Mouse (Mus musculus) skeletal muscle tissue, postnatal 0 days (tissue): ENCODE measurements around the gene Paics. TPM values are rescaled to one million over a fixed set of nuclear protein-coding genes. Genes with fewer than 3 reads are reported as not detected.

Source experiments
- polyA plus RNA-seq: library from polyadenylated mRNA; unstranded; fragments of >200 nt; fragmentation: Nextera tagmentation; extraction: Ambion mirVana; gene quantifications from 2 replicates; pipeline ENCODE4 v1.2.1, GENCODE M21; 2015

The Paics gene
- 135 and 140 TPM in 2 replicates for polyA plus RNA-seq

DNA sequence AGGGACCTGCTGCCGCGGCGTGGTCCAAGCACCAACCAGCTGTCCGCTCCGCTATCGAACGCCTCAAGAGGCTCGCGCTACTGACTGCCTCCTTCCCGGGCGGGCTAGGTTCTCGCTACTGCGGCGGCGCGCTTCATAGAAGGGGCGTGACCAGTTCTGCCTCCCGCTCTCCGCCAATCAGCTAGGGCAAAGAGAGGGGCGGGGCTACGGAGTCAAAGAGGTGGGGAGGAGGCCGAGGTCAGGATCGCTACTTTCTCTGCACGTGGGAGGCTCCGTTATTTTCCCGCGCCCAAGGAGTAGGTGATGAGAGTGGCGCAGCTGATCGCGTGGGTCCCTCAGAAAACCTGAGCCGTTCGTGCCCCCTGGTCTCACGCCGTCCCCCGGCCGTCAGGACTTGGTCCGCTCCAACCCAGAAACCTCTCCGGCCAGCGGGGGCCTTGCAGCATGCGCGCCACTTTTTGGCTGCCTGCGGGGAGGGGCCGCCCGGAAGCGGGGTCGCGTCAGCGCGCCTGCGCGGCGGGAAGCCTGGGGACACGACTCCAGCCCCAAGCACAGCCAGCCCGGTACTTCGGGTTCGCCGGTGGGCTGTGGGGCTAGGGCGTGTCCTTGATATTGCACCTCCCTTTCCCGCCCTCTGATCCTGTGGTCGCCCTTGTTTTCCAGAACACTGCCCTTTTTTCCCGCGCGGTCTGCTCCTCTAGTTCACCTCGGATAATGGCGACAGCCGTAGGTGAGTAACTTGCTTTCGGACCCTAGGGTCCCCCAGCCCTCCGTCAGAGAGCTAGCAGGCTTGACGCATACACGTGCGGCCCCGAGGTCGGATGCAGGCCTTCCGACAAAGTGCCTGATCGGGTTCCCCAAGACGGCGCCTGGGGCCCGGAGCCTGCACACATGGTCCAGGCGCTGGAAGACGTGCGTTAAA is at the start of gene Paics, which contains the start of gene Ppat:
Gene Paics, plus strand, starts transcription at position 202 of the 922 bp plus-strand sequence.
Gene Ppat, minus strand, starts transcription at position 473 of the 922 bp plus-strand sequence.

DNA sequence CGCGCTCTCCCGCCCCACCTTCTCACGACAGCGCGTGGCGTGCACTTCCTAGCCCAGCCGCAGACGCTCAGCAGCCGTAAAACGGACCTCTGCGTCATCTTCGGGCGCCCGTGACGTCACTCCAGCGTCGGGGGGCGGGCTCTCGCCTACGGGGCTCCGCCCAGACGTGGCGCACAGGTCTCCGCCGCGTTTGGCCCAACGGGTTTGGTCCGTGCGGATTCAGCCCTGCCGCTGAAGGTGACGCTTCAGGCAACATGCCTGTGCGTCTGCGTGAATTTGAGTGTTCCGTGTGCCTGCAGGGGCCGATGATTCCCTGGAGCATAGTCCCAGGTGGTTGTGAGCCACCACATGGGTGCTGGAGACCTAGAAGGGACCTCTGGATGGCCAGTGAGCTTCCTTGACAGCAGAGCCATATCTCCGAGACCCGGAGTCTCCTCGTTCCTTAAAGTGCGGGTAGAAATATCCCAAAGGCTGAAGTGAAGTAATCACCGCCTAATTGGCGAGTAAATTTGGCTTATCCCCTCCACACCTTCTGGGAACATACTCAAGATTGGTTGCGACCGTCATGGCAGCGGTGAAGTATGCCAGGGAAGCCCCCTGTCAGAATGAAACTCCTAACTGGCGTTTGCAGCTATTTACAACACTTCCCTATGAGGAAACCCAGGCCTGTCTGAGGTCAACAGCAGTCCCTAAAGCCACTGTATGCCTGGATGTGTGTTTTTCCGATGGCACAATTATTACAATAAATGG is 45.5 kb upstream of the Paics start, which contains the start of gene Aasdh:
Gene Aasdh, minus strand, starts transcription at position 110 of the 750 bp plus-strand sequence.

DNA sequence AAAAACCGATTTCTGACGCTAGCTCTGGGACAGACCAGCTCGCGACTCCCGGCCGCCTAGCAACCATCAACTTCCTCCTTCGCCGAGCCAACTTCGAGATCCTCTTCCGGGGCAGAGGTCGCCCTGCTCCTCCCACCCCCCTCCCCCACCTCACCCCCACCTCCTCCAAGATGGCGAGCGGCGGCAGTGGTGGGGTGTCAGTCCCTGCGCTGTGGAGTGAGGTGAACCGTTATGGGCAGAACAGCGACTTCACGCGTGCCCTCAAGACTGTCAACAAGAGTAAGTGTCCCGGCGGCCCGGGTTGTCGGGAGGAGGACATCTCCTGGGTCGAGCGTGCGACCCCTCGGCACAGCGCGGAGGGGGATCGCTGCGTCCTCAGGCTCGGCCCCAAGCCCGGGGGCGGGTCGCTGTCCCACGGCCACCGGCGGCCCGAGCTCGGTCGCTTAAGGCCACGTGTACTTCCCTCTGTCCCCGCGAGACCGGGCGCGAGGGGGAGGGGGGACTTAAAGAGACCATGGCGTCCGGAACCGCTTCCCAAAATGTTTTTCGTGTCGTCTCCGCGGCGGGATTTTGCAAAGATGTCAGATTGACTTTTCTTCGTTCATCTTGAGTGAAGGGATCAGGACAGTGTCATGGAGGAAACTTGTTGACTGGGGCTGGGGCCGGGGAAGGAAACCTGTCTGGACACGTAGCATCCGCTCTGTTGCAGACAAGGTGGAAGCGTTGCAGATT is 23.6 kb downstream of the Paics start, which contains the start of gene Srp72:
Gene Srp72, plus strand, starts transcription at position 130 of the 732 bp plus-strand sequence.

DNA sequence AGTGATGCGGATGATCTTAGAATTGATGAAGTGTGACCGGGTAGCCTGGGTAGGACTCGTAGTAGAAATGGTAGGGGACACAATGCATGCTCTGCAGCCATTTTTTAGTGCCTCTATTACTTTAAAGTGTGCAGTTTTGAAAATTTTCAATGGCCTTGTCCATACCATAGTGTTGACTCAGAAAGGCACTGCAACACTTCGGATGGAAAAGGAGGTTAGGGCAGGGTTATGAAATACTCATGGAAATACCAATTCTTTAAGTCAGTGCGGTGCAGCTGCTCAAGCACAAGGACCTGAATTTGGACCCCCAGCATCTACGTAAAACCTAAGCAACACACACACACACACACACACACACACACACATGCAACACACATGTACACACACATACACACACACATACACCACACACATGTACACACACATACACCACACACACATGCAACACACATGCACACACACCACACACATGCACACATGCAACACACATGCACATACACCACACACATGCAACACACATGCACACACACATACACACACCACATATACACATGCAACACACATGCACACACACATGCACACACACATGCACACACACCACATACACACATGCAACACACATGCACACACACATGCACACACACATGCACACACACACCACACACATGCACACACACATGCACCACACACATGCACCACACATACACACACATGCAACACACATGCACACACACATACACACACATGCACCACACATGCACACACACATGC is 53.1 kb downstream of the Paics start, which contains the start of gene Arl9:
Gene Arl9, plus strand, starts transcription at position 5 of the 771 bp plus-strand sequence.

DNA sequence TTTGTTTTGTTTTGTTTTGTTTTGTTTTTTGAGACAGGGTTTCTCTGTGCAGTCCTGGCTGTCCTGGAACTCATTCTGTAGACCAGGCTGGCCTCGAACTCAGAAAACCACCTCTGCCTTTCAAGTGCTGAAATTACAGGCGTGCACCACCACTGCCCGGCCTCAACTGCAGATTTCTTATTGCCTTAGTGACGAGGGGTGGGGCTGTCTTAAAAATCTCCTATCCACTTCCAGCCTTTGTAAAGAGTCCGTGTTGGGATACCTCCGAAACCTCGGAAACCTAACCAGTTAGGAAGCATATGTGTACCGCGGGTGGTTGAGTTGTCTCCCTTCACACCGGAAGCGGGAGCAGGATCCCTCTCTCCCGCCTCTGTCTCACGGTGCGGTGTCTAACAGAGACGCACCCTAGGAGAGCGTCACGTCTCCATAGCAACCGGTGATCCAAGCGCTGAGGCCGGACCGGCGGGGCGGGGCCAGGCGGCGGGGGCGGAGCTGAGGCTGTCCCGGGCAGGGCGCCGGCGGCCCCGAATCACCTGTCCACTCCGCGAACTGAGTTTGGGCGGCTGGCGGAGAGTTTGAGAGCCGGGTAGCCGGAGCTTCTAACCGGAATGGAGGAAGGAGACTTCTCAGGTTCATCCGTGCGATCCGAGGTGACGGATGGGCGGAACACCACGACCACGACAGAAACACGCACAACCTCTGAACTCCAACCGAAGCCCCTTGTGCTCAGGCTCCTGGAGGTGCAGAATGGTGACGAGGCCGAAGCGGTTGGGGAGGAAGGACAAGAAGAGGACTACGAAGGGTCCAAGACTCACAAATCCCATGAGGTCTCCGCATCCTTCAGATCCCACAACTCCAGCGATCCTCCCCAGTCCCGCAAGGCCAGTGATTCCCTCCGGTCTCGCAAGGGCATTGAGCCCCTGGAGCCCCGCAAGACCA is 64.7 kb downstream of the Paics start, which contains the start of gene Thegl:
Gene Thegl, plus strand, starts transcription at position 480 of the 939 bp plus-strand sequence.

Other genes with a start within 250 kb of the Paics start
- gene Aasdh, start 45.8 kb upstream of the Paics start, polyA plus RNA-seq, result 5.6 and 7.0 TPM in 2 replicates
- gene Ppat, start 271 bp downstream of the Paics start, polyA plus RNA-seq, result 28.4 and 29.4 TPM in 2 replicates
- 44.1 and 46.4 TPM in 2 replicates for gene Srp72, start 23.4 kb downstream of the Paics start, polyA plus RNA-seq
- not detected in 2 replicates for gene Arl9, start 52.7 kb downstream of the Paics start, polyA plus RNA-seq
- gene Thegl, start 64.7 kb downstream of the Paics start, polyA plus RNA-seq, result not detected in 2 replicates
- gene Hopx, start 163.8 kb downstream of the Paics start, polyA plus RNA-seq, result 2.7 TPM in 2 replicates